Mouse (Mus musculus) retina, postnatal 7 days (tissue): ENCODE data around the gene Them5.

Source experiments
- DNase-seq: peaks from one replicate; pipeline ENCODE4 v3.0.0-alpha.2; 2012; ENCODE audit warnings: low read depth, low spot score

Gene Them5

GRCm38 (mm10) chr3:94372038-94372437, 30.1 kb downstream of the Them5 start:
- DNase-seq = no peak

- no peak for DNase-seq
Measured at GRCm38 (mm10) chr3:94372641-94373040, 30.7 kb downstream of the Them5 start, which contains the start of gene Rorc. TSS of gene Rorc (plus strand) at chr3:94372794.

- no peak for DNase-seq
Measured at GRCm38 (mm10) chr3:94373090-94373489, 31.2 kb downstream of the Them5 start.

- no peak for DNase-seq
Measured at GRCm38 (mm10) chr3:94373597-94374011, 31.7 kb downstream of the Them5 start.

GRCm38 (mm10) chr3:94374636-94375035, 32.7 kb downstream of the Them5 start:
- no peak for DNase-seq

GRCm38 (mm10) chr3:94375146-94375545, 33.2 kb downstream of the Them5 start:
- DNase-seq = no peak

- no peak for DNase-seq
Measured at GRCm38 (mm10) chr3:94375861-94376260, 34.0 kb downstream of the Them5 start.

GRCm38 (mm10) chr3:94377028-94377923, 35.4 kb downstream of the Them5 start:
- DNase-seq = no peak

GRCm38 (mm10) chr3:94379831-94380510, 38.1 kb downstream of the Them5 start:
- no peak for DNase-seq

- DNase-seq = no peak
Measured at GRCm38 (mm10) chr3:94382308-94382707, 40.4 kb downstream of the Them5 start.

GRCm38 (mm10) chr3:94383476-94383875, 41.6 kb downstream of the Them5 start:
- no peak for DNase-seq

GRCm38 (mm10) chr3:94386671-94387070, 44.8 kb downstream of the Them5 start:
- DNase-seq = no peak

GRCm38 (mm10) chr3:94387391-94387790, 45.5 kb downstream of the Them5 start:
- DNase-seq = no peak

- no peak for DNase-seq
Measured at GRCm38 (mm10) chr3:94388047-94388446, 46.1 kb downstream of the Them5 start.

GRCm38 (mm10) chr3:94389420-94389819, 47.5 kb downstream of the Them5 start:
- DNase-seq = no peak

- no peak for DNase-seq
Measured at GRCm38 (mm10) chr3:94391001-94391400, 49.1 kb downstream of the Them5 start.

GRCm38 (mm10) chr3:94392128-94392527, 50.2 kb downstream of the Them5 start:
- DNase-seq = no peak

GRCm38 (mm10) chr3:94393049-94393448, 51.1 kb downstream of the Them5 start:
- no peak for DNase-seq

GRCm38 (mm10) chr3:94396336-94396735, 54.4 kb downstream of the Them5 start:
- DNase-seq = no peak

- DNase-seq = no peak
Measured at GRCm38 (mm10) chr3:94396851-94397250, 55.0 kb downstream of the Them5 start.
